Mouse (Mus musculus) spleen, postnatal 4 days (tissue): ENCODE measurements at regions not wholly inside any gene's neighbourhood (a gene's known extent, or its start where the extent isn't known, plus 50 kb on each side); places are given as distances from the start of the nearest gene placed in this dataset.
"Not testable (repeated sequence)": the region's sequence is repeated elsewhere in the genome, so short reads cannot be mapped to it uniquely, and the experiment has no call there.

Experiments
- DNase-seq, 2 experiments: peaks; one replicate each; pipeline ENCODE4 v3.0.0; 2022; ENCODE audit warnings: low spot score in 2 of 2

DNA sequence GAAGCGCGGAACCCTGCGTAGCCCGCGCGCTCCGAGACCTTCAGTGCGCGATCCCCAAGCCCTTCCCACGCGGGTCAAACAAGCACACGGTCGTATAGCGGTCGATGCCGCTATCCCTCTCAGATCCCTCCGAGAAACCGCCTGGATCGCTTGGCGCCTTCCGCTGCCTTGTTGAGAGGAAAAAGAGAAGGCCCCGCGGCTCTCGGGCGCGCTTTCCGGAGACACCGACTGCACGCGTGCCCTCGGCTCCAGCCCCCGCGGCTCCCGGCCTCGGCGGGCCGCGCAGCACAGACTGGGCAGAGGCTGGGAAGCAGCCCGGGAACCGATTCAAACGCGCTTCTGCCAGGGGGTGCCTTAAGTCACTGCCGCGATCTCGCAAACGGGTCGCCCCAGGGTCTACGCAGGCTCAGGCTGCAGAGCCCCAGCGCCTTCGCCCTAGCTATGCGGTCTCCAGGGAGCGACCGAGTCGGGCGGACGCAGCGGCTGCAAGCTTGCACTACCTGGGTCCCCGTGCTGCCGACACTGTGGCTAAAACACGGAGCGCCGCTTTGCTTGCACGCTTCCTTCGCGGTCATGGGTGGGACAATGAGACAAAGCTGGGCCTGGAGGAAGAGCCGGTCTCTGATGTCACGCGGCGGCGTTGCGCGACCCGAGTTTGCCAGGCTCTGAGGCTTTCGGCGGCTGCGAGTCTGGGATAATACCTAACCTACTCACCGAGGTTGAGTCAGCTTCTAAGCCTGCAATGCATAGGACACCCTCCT lies 87.3 kb downstream of the Crisp4 start:
- no peak for DNase-seq

- no peak for DNase-seq
These were observed 88.0 kb downstream of the Crisp4 start for GRCm38 (mm10) chr1:18057646-18058210.

- DNase-seq = not testable (repeated sequence)
These were observed 88.7 kb downstream of the Crisp4 start for GRCm38 (mm10) chr1:18057003-18057402.

- DNase-seq = no peak
These were observed 115.5 kb downstream of the Crisp4 start for GRCm38 (mm10) chr1:18030226-18030625.

DNA sequence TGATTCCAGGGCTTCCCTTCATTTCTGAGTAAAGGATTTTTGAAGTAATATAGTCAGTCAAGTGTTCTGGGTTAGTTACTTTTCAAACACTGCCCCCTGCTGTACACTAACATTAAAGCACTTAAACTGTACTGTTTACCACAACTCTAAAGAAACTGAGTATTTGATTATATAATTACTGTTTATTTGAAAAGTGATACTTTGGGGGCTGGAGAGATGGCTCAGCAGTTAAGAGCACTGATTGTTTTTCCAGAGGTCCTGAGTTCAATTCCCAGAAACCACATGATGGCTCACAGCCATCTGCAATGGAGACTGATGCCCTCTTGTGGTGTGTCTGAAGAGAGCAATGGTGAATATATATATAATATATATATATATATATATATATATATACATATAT lies 132.8 kb downstream of the Crisp4 start:
- DNase-seq = not testable (repeated sequence)

GRCm38 (mm10) chr1:17980604-17981003 lies 165.1 kb downstream of the Crisp4 start:
- DNase-seq = no peak

- no peak for DNase-seq
These were observed 167.6 kb downstream of the Crisp4 start for GRCm38 (mm10) chr1:17978086-17978485.

DNA sequence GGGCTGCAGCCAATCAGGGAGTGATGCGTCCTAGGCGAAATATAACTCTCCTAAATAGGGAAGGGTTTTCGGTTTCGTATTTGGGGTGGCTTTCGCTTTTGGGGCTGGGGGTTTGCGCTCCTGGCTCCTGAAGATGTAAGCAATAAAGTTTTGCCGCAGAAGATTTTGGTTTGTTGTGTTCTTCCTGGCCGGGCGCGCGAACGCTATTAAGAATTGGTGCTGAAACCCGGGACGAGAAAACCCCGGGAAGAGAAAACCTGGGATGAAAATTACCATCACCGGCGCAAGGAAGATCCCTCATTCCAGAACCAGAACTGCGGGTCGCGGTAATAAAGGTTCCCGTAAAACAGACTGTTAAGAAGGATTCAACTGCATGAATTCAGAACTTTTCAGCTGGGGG lies 188.8 kb downstream of the Crisp4 start:
- DNase-seq = peak; percentile 25 to 69

GRCm38 (mm10) chr1:17932108-17932810 lies 213.4 kb downstream of the Crisp4 start:
- not testable (repeated sequence) for DNase-seq
